Mouse (Mus musculus) MEL-GATA-1-ER (cell line): Measurements from ENCODE around the gene Cpa5.

ENCODE experiments used
- DNase-seq: peaks from one replicate; pipeline ENCODE4 v3.0.0-alpha.2; 2012; ENCODE audit warnings: low read depth; ENCODE audit errors: extremely low read depth

Gene Cpa5

DNA sequence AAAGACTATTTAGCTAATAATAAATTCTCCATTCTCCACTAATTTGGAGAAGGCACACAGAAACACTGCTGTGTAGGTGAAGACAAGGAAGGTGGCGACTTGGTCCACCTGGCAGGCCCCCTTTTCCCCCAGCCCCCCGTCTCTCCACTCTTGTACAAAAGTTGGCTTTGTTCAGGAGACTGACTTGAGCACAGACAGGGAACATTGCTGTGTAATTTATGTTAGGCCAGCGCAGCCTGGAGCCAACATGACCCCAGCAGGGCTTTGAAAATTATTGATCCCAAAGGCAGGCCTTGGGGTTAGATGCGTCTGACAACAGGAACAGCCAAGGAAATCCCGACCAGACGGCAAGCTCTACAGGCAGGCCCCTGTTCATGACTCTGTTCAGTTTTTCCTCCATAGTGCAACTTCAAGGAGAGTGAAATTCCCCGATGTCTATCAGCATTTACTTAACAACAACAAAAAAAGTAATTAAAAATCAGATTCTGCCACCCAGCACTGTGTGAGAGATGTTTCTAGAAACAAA is 6.4 kb upstream of the Cpa5 start:
- DNase-seq, result no peak

DNA sequence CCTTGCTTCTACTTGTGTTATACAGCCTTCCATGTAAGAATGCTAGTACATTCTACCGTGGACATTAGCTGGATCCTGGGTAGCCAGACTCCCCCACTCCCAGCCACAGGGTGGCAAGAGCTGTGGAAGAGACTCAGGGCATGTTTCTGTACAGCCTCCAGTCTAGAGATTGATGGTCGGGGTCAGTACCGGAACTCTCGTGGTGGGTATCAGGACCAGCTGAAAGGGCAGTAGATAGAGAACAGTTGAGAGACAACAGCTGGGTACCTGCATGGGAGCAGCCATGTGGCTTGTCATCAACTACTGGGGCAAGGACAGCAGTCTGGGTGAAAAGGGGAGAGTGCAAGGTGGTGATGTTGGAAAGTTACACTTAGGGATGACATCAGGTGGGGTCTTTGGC is 5.7 kb upstream of the Cpa5 start:
- no peak for DNase-seq

DNA sequence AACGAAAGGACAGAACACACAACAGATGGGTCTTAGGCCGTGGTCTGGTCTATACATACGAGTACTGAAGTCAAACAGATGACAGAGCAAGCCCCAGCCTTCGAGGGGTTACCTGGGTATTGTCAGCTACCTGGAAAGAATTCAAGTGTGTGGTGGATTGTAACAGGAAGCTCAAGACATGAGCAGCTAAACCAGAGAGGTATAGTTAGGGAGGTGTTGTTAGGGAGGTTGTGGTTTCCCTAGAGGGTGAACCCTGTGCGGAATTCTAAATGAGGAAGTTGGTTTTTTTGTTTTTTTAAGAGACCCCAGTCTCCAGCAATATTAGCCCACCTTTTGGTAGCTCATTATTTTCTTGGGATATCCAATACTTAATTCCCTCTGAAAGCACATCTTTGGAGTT is 5.1 kb upstream of the Cpa5 start:
- peak; percentile 26 for DNase-seq

DNA sequence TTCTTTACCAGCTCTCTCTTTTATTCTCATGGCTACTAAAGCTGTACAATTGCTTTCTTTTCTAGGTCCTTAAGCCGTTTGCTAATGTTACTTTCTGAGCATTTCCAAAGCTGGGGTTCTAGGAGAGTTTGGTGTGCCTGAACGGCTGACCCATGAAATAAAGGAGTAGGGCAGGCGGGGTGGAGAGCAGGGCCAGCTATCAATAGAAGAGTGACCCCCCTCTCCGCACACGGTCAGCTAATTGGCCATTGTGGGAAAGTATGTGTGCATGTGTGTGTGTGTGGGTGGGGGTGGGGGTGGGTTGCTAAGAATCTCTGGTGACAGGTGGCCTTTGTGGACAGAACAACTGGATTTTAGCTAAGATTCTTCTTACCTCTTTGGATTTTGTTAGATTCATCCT is 402 bp downstream of the Cpa5 start:
- no peak for DNase-seq

- no peak for DNase-seq
These were observed 3.4 kb downstream of the Cpa5 start for GRCm38 (mm10) chr6:30614251-30614650.

- DNase-seq, result no peak
These were observed 4.9 kb downstream of the Cpa5 start for GRCm38 (mm10) chr6:30615741-30616140.

GRCm38 (mm10) chr6:30616491-30616941 is 5.7 kb downstream of the Cpa5 start:
- DNase-seq, result peak; percentile 57

GRCm38 (mm10) chr6:30617020-30617958 is 6.5 kb downstream of the Cpa5 start:
- no peak for DNase-seq

DNA sequence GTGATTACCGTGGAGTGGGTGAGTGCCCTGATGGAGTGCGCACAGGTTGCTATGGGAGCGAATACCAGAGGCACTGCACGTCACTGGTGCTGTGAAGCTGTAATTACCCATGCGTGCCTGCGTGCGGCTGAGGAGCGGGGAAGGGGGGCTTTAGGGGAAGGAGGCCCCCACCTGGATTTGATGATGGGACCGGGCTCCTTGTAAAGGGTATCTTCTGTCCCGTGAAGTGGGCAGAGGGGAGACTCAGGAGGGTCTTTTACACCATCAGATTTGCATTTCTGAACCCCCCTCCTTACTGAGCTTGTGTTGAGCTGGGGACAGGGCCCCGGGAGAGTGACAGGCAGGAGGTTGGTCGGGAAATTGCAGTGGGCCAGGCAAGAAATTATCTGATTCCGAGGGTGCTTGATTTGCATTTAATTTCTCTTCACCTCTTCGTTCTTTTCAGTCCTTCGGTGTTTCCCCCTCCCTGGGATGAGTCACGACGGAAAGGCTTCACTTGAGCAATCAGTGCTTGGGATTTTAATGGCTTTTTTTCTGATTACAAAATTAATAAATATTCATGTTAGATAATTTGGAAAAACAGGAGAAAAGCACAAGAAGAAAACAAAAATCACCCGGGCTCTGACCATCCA is 7.3 kb downstream of the Cpa5 start:
- no peak for DNase-seq

GRCm38 (mm10) chr6:30618735-30619134 is 7.9 kb downstream of the Cpa5 start:
- DNase-seq, result no peak

DNA sequence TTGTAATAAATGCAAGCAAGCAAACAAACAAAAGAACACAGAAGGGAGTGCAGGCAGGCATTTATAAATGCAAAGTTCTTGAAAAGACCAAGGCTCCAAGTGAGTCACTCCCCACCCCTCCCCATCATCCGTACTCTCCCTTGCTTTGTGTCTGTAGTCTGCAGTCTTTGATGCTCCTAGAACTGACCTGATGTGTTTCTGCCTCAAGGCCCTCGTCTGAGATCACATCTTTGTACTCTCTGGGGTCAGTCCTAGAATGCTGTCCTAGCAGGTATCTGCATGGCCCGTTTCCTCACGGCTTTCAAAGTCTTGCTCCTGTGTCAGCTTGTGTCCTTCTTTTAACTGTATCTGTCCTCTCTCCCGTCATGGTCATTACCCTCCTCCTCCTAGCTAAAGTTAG is 8.8 kb downstream of the Cpa5 start:
- DNase-seq, result no peak

- no peak for DNase-seq
These were observed 9.8 kb downstream of the Cpa5 start for GRCm38 (mm10) chr6:30620591-30620990.

GRCm38 (mm10) chr6:30620994-30621393 is 10.2 kb downstream of the Cpa5 start:
- no peak for DNase-seq

DNA sequence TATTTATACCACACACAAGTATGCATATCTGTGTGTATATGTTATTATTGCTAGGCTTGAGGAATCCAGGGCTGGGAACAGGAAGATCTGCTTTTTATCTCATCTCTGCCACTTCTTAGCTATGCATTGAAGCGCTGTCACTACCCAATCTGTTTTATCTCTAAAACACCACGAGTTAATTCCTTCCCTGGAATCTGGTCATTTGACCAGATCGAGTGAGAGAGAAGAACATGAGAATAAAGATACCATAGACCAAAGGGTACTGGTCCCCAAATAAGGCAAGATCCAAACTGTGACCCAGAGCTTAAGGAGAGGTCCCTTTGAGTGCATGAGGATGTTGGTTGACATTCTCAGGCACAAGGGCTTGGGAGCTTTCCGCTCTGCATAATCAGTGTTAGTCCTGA is 11.2 kb downstream of the Cpa5 start:
- DNase-seq, result no peak

- no peak for DNase-seq
These were observed 14.0 kb downstream of the Cpa5 start for GRCm38 (mm10) chr6:30624763-30625162.

DNA sequence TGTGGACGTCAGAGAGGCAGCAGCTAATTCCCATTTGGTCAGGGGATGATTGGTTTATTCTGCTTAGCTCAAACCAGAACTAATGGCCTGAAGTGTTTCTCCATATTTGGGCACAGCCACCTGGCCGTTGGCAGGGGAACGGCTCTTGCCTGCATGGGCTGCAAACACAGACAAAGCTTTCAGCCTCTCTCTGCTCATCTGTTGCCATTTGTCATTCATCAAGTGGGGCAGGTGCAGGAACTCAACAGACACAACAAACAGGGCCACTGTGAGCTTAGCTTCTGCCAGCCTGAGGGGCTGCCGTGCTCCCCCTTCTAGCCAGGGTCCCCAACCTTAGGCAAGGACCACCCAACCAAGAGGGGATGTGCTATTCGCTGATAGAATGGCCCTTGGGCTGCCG is 17.3 kb downstream of the Cpa5 start:
- DNase-seq, result no peak

GRCm38 (mm10) chr6:30629989-30630388 is 19.2 kb downstream of the Cpa5 start:
- DNase-seq, result no peak

GRCm38 (mm10) chr6:30635361-30635862 is 24.6 kb downstream of the Cpa5 start:
- no peak for DNase-seq

- no peak for DNase-seq
These were observed 25.5 kb downstream of the Cpa5 start for GRCm38 (mm10) chr6:30636186-30636842.

DNA sequence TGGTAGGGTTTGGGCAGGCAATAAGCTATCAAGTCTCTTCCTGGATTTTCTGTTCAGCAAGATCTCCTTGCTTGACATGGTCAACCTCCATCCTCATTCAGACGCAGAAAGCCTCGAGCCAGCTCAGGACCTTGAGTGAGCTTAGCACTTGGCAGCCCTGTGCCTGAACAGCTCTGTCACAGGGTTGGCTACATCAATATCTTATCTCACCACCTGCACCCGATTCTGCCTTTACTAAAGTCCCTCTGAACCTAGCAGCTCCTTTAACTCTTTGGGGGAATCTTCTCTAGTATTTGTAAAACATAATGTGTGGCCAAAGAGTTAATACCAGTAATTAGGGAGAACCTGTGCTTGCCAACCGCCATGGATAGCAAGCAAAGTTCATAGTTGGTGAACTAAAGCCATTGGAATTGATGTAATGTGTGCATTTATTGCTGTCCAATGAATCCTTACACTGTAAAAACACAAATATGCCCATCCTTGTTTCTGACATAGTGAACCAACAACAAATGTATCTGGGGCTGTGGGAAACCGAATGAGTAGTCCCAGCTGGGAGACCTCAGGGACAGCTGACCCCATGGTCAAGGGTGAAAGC is 28.0 kb downstream of the Cpa5 start, which contains the start of gene Cpa1:
TSS of gene Cpa1 (plus strand) at position 545 of the 595 bp plus-strand sequence.
- DNase-seq, result peak; percentile 11
